Mouse (Mus musculus): ENCODE results near the gene Plekha4. TPM values are rescaled to one million over a fixed set of nuclear protein-coding genes. Genes with fewer than 3 reads are reported as not detected.
"Not testable (repeated sequence)": the region's sequence is repeated elsewhere in the genome, so short reads cannot be mapped to it uniquely, and the experiment has no call there.

The Plekha4 gene
- polyA plus RNA-seq, 1 experiment: 12.3 TPM

- no peaks in the 10 kb centered on the region for H3K36me3 ChIP-seq (ENCODE audit: control insufficient read depth, insufficient read depth, low read length)
- H3K4me3 ChIP-seq (ENCODE audit: control insufficient read depth, insufficient read depth, low read length): no peak overlapping the region
- TF ChIP-seq POLR2A (IDR thresholded peaks at IDR 0.05; ENCODE audit: control insufficient read depth, extremely low read depth, insufficient read depth, low read length, poor library complexity) (no peak), CTCF (IDR thresholded peaks at IDR 0.05; ENCODE audit: borderline replicate concordance, control insufficient read depth, extremely low read depth, insufficient read depth, low read length, poor library complexity) (no peak)
- H3K4me1 ChIP-seq (replicated peaks; ENCODE audit: control insufficient read depth, insufficient read depth, low read length): no peaks in the 10 kb centered on the region
- H3K27me3 ChIP-seq (ENCODE audit: control insufficient read depth, insufficient read depth, low read length): no peaks in the 10 kb centered on the region
- no peak overlapping the region for H3K27ac ChIP-seq (ENCODE audit: control insufficient read depth, insufficient read depth, low read length)
- DNase-seq: no peak
- WGBS: 76% methylated on average over 1 of the region's 1 CpGs
Measured at GRCm38 (mm10) chr7:45482166-45482565, 44.0 kb upstream of the Plekha4 start.

GRCm38 (mm10) chr7:45484985-45485384 lies 41.1 kb upstream of the Plekha4 start:
- H3K4me3 ChIP-seq (ENCODE audit: control insufficient read depth, insufficient read depth, low read length); DNase-seq; H3K27ac ChIP-seq (ENCODE audit: control insufficient read depth, insufficient read depth, low read length); H3K36me3 ChIP-seq (ENCODE audit: control insufficient read depth, insufficient read depth, low read length); H3K27me3 ChIP-seq (ENCODE audit: control insufficient read depth, insufficient read depth, low read length); H3K4me1 ChIP-seq (replicated peaks; ENCODE audit: control insufficient read depth, insufficient read depth, low read length): not testable (repeated sequence)
- 94% methylated on average over 5 of the region's 5 CpGs for WGBS

- TF ChIP-seq POLR2A (IDR thresholded peaks at IDR 0.05; ENCODE audit: control insufficient read depth, extremely low read depth, insufficient read depth, low read length, poor library complexity): no peak
- Histone ChIP-seq H3K27me3 (ENCODE audit: control insufficient read depth, insufficient read depth, low read length) (no peaks in the 10 kb centered on the region), H3K27ac (ENCODE audit: control insufficient read depth, insufficient read depth, low read length) (no peak overlapping the region), H3K4me1 (replicated peaks; ENCODE audit: control insufficient read depth, insufficient read depth, low read length) (peaks cover 8% of the 10 kb centered on the region), H3K36me3 (ENCODE audit: control insufficient read depth, insufficient read depth, low read length) (no peaks in the 10 kb centered on the region), H3K4me3 (ENCODE audit: control insufficient read depth, insufficient read depth, low read length) (no peak overlapping the region)
- DNase-seq: no peak
- 87% methylated on average over 7 of the region's 7 CpGs for WGBS
Measured at GRCm38 (mm10) chr7:45486158-45486557, 40.0 kb upstream of the Plekha4 start.

- 91% methylated on average over 12 of the region's 12 CpGs for WGBS
- H3K4me1 ChIP-seq (replicated peaks; ENCODE audit: control insufficient read depth, insufficient read depth, low read length): peaks cover 10% of the 10 kb centered on the region
- DNase-seq: no peak
- H3K27me3 ChIP-seq (ENCODE audit: control insufficient read depth, insufficient read depth, low read length): no peaks in the 10 kb centered on the region
- TF ChIP-seq POLR2A (IDR thresholded peaks at IDR 0.05; ENCODE audit: control insufficient read depth, extremely low read depth, insufficient read depth, low read length, poor library complexity) (no peak), CTCF (IDR thresholded peaks at IDR 0.05; ENCODE audit: borderline replicate concordance, control insufficient read depth, extremely low read depth, insufficient read depth, low read length, poor library complexity) (no peak)
- H3K27ac ChIP-seq (ENCODE audit: control insufficient read depth, insufficient read depth, low read length): no peak within 1 kb of the TSS
- H3K36me3 ChIP-seq (ENCODE audit: control insufficient read depth, insufficient read depth, low read length): no peaks in the 10 kb centered on the region
- H3K4me3 ChIP-seq (ENCODE audit: control insufficient read depth, insufficient read depth, low read length): no peak within 1 kb of the TSS
Measured at GRCm38 (mm10) chr7:45486761-45487415, 39.2 kb upstream of the Plekha4 start, which contains the start of gene Gm45808. Gm45808 (minus strand) TSS chr7:45486811.

DNA sequence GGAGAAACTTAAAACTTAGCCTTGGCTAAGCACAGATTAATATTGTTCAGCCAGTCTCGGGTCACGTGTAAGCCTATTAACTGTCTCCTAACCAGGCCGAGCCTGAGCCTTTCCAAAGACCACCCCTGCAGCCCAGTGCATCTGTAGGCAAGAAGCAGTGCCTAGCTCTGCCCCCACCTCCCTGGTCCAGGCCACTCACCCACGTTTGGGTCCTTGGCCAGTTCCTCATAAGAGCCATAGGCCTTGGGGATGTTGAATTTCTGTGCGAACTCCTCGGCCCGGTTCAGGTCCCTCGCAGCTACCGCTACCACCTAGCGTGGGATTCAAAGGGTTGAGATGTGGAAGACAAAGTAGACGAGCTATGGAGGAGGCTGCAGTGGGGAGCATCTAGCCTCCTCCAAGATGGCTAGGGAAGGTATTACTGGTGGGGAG lies 38.3 kb upstream of the Plekha4 start:
- Histone ChIP-seq H3K4me1 (replicated peaks; ENCODE audit: control insufficient read depth, insufficient read depth, low read length) (peaks cover 10% of the 10 kb centered on the region), H3K27ac (ENCODE audit: control insufficient read depth, insufficient read depth, low read length) (no peak overlapping the region), H3K36me3 (ENCODE audit: control insufficient read depth, insufficient read depth, low read length) (no peaks in the 10 kb centered on the region), H3K27me3 (ENCODE audit: control insufficient read depth, insufficient read depth, low read length) (no peaks in the 10 kb centered on the region), H3K4me3 (ENCODE audit: control insufficient read depth, insufficient read depth, low read length) (no peak overlapping the region)
- TF ChIP-seq POLR2A (IDR thresholded peaks at IDR 0.05; ENCODE audit: control insufficient read depth, extremely low read depth, insufficient read depth, low read length, poor library complexity) (no peak), CTCF (IDR thresholded peaks at IDR 0.05; ENCODE audit: borderline replicate concordance, control insufficient read depth, extremely low read depth, insufficient read depth, low read length, poor library complexity) (no peak)
- 90% methylated on average over 11 of the region's 11 CpGs for WGBS
- no peak for DNase-seq

- peaks cover 10% of the 10 kb centered on the region for H3K4me1 ChIP-seq (replicated peaks; ENCODE audit: control insufficient read depth, insufficient read depth, low read length)
- H3K4me3 ChIP-seq (ENCODE audit: control insufficient read depth, insufficient read depth, low read length): peak within 1 kb of the TSS; percentile 38
- WGBS: 17% methylated on average over 38 of the region's 38 CpGs
- H3K36me3 ChIP-seq (ENCODE audit: control insufficient read depth, insufficient read depth, low read length): no peaks in the 10 kb centered on the region
- no peak for TF ChIP-seq POLR2A (IDR thresholded peaks at IDR 0.05; ENCODE audit: control insufficient read depth, extremely low read depth, insufficient read depth, low read length, poor library complexity)
- no peaks in the 10 kb centered on the region for H3K27me3 ChIP-seq (ENCODE audit: control insufficient read depth, insufficient read depth, low read length)
- peak; percentile 33 for DNase-seq
- H3K27ac ChIP-seq (ENCODE audit: control insufficient read depth, insufficient read depth, low read length): no peak within 1 kb of the TSS
Measured at GRCm38 (mm10) chr7:45488293-45489204, 37.6 kb upstream of the Plekha4 start, which contains the start of gene Dhdh. Dhdh (minus strand) TSS chr7:45488805.
